Mouse (Mus musculus) CH12.LX (cell line): Measurements from ENCODE around the gene Psmb1. TPM values are rescaled to one million over a fixed set of nuclear protein-coding genes. Genes with fewer than 3 reads are reported as not detected.

Experiments
- DNase-seq: peaks from one replicate; pipeline ENCODE4 v3.0.0-alpha.2; 2013; ENCODE audit errors: extremely low read depth
- H3K27ac ChIP-seq: 2 replicates; pipeline ENCODE4 v1.5.1; 2012; ENCODE audit warnings: low read depth, mild to moderate bottlenecking, control low read depth, moderate library complexity; ENCODE audit not compliant: insufficient read depth
- H3K27me3 ChIP-seq: replicated peaks from 2 replicates; pipeline ENCODE3; 2012; ENCODE audit warnings: inconsistent platforms
- H3K36me3 ChIP-seq, 2 experiments: replicated peaks in 1 of 2; 2 replicates each; pipeline versions ENCODE3 to v1.6.1; 2012; ENCODE audit warnings: inconsistent platforms in 1 of 2, low read length in 1 of 2, mild to moderate bottlenecking in 1 of 2, mixed read lengths in 1 of 2, moderate library complexity in 1 of 2; ENCODE audit not compliant: control insufficient read depth in 1 of 2, insufficient read depth in 1 of 2
- H3K4me1 ChIP-seq, 2 experiments: 2 replicates each; pipeline ENCODE4 v1.6.1; 2012; ENCODE audit warnings: inconsistent platforms in 1 of 2, moderate library complexity in 1 of 2; ENCODE audit not compliant: insufficient read depth in 2 of 2, control insufficient read depth in 1 of 2
- H3K4me2 ChIP-seq: 2 replicates; pipeline ENCODE4 v1.6.1; 2012; ENCODE audit warnings: low read depth, mild to moderate bottlenecking, control low read depth; ENCODE audit not compliant: poor library complexity, insufficient read depth, severe bottlenecking
- H3K4me3 ChIP-seq, 3 experiments: fragments of 150-350 bp in 1 of 3; sonication (generic) in 1 of 3; replicated peaks in 1 of 3; 2 replicates each; pipeline versions ENCODE3 to v1.5.1; 2011 to 2012; ENCODE audit warnings: low read depth in 2 of 3, low read length in 2 of 3, mild to moderate bottlenecking in 2 of 3, moderate library complexity in 2 of 3, control low read depth in 1 of 3, improper control_type of control experiment in 1 of 3, inconsistent platforms in 1 of 3, mixed read lengths in 1 of 3; ENCODE audit not compliant: poor library complexity in 1 of 3
- H3K79me2 ChIP-seq: replicated peaks from 2 replicates; pipeline ENCODE4 v1.6.1; 2012; ENCODE audit warnings: mild to moderate bottlenecking, moderate library complexity; ENCODE audit not compliant: control insufficient read depth, poor library complexity, insufficient read depth, severe bottlenecking; ENCODE audit errors: extremely low read depth
- H3K9ac ChIP-seq: 2 replicates; pipeline ENCODE4 v1.6.1; 2012; ENCODE audit warnings: low read depth, mild to moderate bottlenecking, control low read depth, moderate library complexity; ENCODE audit not compliant: insufficient read depth
- H3K9me3 ChIP-seq: replicated peaks from 2 replicates; pipeline ENCODE3; 2012; ENCODE audit warnings: low read length, inconsistent platforms, mixed read lengths
- BHLHE40 ChIP-seq: IDR thresholded peaks from 2 replicates; pipeline ENCODE4 v1.6.1; 2011; ENCODE audit warnings: mild to moderate bottlenecking, low read depth, low read length, improper control_type of control experiment
- CHD1 ChIP-seq: IDR thresholded peaks from 2 replicates; pipeline ENCODE4 v1.6.1; 2012; ENCODE audit warnings: low read depth, low read length, improper control_type of control experiment, inconsistent platforms
- CHD2 ChIP-seq: IDR thresholded peaks from 2 replicates; pipeline ENCODE4 v1.6.1; 2011; ENCODE audit warnings: low read length, improper control_type of control experiment
- CTCF ChIP-seq, 2 experiments: IDR thresholded peaks in 1 of 2; conservative IDR thresholded peaks in 1 of 2; 2 replicates each; pipeline ENCODE4 v1.5.1; 2011 to 2012; ENCODE audit warnings: low read depth in 2 of 2, low read length in 2 of 2, improper control_type of control experiment in 1 of 2, inconsistent platforms in 1 of 2, mild to moderate bottlenecking in 1 of 2, moderate library complexity in 1 of 2
- E2F4 ChIP-seq: IDR thresholded peaks from 2 replicates; pipeline ENCODE4 v1.6.1; 2011; ENCODE audit warnings: low read depth, low read length, improper control_type of control experiment; ENCODE audit not compliant: insufficient replicate concordance
- EP300 ChIP-seq: IDR thresholded peaks from 2 replicates; pipeline ENCODE4 v1.6.1; 2011; ENCODE audit warnings: low read length, improper control_type of control experiment
- GABPA ChIP-seq: IDR thresholded peaks from 2 replicates; pipeline ENCODE4 v1.6.1; 2012; ENCODE audit warnings: low read depth, low read length, improper control_type of control experiment, inconsistent platforms; ENCODE audit not compliant: insufficient replicate concordance
- HCFC1 ChIP-seq: IDR thresholded peaks from 2 replicates; pipeline ENCODE4 v1.6.1; 2012; ENCODE audit warnings: low read depth, mild to moderate bottlenecking, inconsistent platforms, low read length, improper control_type of control experiment
- MAFK ChIP-seq: IDR thresholded peaks from 2 replicates; pipeline ENCODE4 v1.6.1; 2011; ENCODE audit warnings: low read length, improper control_type of control experiment; ENCODE audit not compliant: insufficient replicate concordance
- MAZ ChIP-seq: IDR thresholded peaks from 2 replicates; pipeline ENCODE4 v1.6.1; 2012; ENCODE audit warnings: low read depth, mild to moderate bottlenecking, inconsistent platforms, low read length, improper control_type of control experiment, moderate library complexity
- MEF2A ChIP-seq: IDR thresholded peaks from 2 replicates; pipeline ENCODE4 v1.6.1; 2014; ENCODE audit warnings: low read depth, mild to moderate bottlenecking, inconsistent platforms, low read length, improper control_type of control experiment, borderline replicate concordance
- MYC ChIP-seq: IDR thresholded peaks from 2 replicates; pipeline ENCODE4 v1.6.1; 2011; ENCODE audit warnings: low read depth, mild to moderate bottlenecking, improper control_type of control experiment, low read length
- NELFE ChIP-seq: IDR thresholded peaks from 2 replicates; pipeline ENCODE4 v1.6.1; 2011; ENCODE audit warnings: low read depth, low read length, improper control_type of control experiment
- NRF1 ChIP-seq: IDR thresholded peaks from 2 replicates; pipeline ENCODE4 v1.6.1; 2014; ENCODE audit warnings: low read depth, mild to moderate bottlenecking, inconsistent platforms, low read length, improper control_type of control experiment, moderate library complexity
- POLR2A ChIP-seq: IDR thresholded peaks from 2 replicates; pipeline ENCODE4 v1.6.1; 2011; ENCODE audit warnings: low read depth, mild to moderate bottlenecking, improper control_type of control experiment, low read length
- POLR2AphosphoS2 ChIP-seq: IDR thresholded peaks from 2 replicates; pipeline ENCODE4 v1.6.1; 2011; ENCODE audit warnings: low read depth, low read length, improper control_type of control experiment
- RAD21 ChIP-seq: IDR thresholded peaks from 2 replicates; pipeline ENCODE4 v1.6.1; 2011; ENCODE audit warnings: low read depth, mild to moderate bottlenecking, low read length, improper control_type of control experiment, moderate library complexity
- SIN3A ChIP-seq: IDR thresholded peaks from 2 replicates; pipeline ENCODE4 v1.6.1; 2012; ENCODE audit warnings: low read length, improper control_type of control experiment, inconsistent platforms
- SMC3 ChIP-seq: IDR thresholded peaks from 2 replicates; pipeline ENCODE4 v1.6.1; 2011; ENCODE audit warnings: low read depth, low read length, improper control_type of control experiment
- TBP ChIP-seq: conservative IDR thresholded peaks from 2 replicates; pipeline ENCODE4 v1.6.1; 2011; ENCODE audit warnings: low read depth, low read length, improper control_type of control experiment
- USF1 ChIP-seq: IDR thresholded peaks from 2 replicates; pipeline ENCODE4 v1.6.1; 2014; ENCODE audit warnings: low read depth, mild to moderate bottlenecking, inconsistent platforms, low read length, improper control_type of control experiment
- USF2 ChIP-seq: conservative IDR thresholded peaks from 2 replicates; pipeline ENCODE4 v1.6.1; 2011; ENCODE audit warnings: low read depth, low read length, improper control_type of control experiment
- ZKSCAN1 ChIP-seq: IDR thresholded peaks from 2 replicates; pipeline ENCODE4 v1.6.1; 2012; ENCODE audit warnings: low read depth, inconsistent platforms, low read length, improper control_type of control experiment, borderline replicate concordance
- ZMIZ1 ChIP-seq: IDR thresholded peaks from 2 replicates; pipeline ENCODE4 v1.6.1; 2012; ENCODE audit warnings: low read depth, mild to moderate bottlenecking, inconsistent platforms, low read length, improper control_type of control experiment
- ZNF384 ChIP-seq: IDR thresholded peaks from 2 replicates; pipeline ENCODE4 v1.6.1; 2012; ENCODE audit warnings: low read depth, low read length, improper control_type of control experiment, inconsistent platforms
- dilution Hi-C: fragments of 300-500 bp; cut with MboI; formaldehyde crosslinking; loops from 2 replicates; pipeline ENCODE4 v1.14.3; 2020; ENCODE audit warnings: low sequenced_read_pairs; ENCODE audit not compliant: extremely low pct_unique_long_range_greater_than_20kb, extremely low pct_ligation_motif_present
- in situ Hi-C: fragments of 300-500 bp; cut with MboI; formaldehyde crosslinking; loops from 3 replicates; pipeline ENCODE4 v1.14.3; 2019; ENCODE audit warnings: low sequenced_read_pairs, low pct_ligation_motif_present, low pct_unique_long_range_greater_than_20kb, mixed read lengths
- polyA plus RNA-seq: library from polyadenylated mRNA; unstranded; fragments of >175 nt; gene quantifications from 2 replicates; pipeline ENCODE4 v1.2.1, GENCODE M21; 2012; ENCODE audit warnings: low read depth; ENCODE audit not compliant: insufficient read length
- total RNA-seq, 2 experiments: library from RNA; depleted of rRNA; stranded (reverse); fragments of 300-350 nt in 1 of 2; fragments of >200 nt in 1 of 2; gene quantifications; 2 replicates each; pipeline ENCODE4 v1.2.3; 2012 to 2014

Psmb1 gene
- total and polyA plus RNA-seq, 3 experiments, result 186 to 416 (median 212) TPM

GRCm38 (mm10) chr17:15461921-15462495 lies 37.5 kb downstream of the Psmb1 start:
- Histone ChIP-seq H3K4me2 (no peak overlapping the region), H3K4me1 (peaks cover 0 to 15% of the 10 kb centered on the region in 2 experiments; a peak in 2 of 4 replicates), H3K4me3 (no peak overlapping the region), H3K27ac (no peak overlapping the region), H3K27me3 (no peaks in the 10 kb centered on the region), H3K79me2 (no peaks in the 10 kb centered on the region), H3K9ac (no peak overlapping the region), H3K36me3 (peaks cover 11 to 53% of the 10 kb centered on the region in 2 experiments), H3K9me3 (no peaks in the 10 kb centered on the region)
- DNase-seq, result peak; percentile 18
- dilution Hi-C loops, result no loop called here
- no peak for TF ChIP-seq SIN3A
- TF ChIP-seq USF2, result no peak
- TF ChIP-seq POLR2AphosphoS2, result no peak
- TF ChIP-seq RAD21, result no peak
- TF ChIP-seq POLR2A, result no peak
- no peak for TF ChIP-seq MEF2A
- TF ChIP-seq USF1, result no peak
- TF ChIP-seq ZKSCAN1, result no peak
- TF ChIP-seq GABPA, result no peak
- TF ChIP-seq NRF1, result no peak
- TF ChIP-seq CTCF (conservative IDR thresholded peaks at IDR 0.05 in 1 of 2, IDR thresholded peaks at IDR 0.05 in 1 of 2; ENCODE audit: low read depth in 2 of 2, low read length in 2 of 2), result no peak
- no peak for TF ChIP-seq ZMIZ1
- in situ Hi-C loops, result no loop called here

GRCm38 (mm10) chr17:15459761-15460160 lies 39.8 kb downstream of the Psmb1 start:
- Histone ChIP-seq H3K9me3 (no peaks in the 10 kb centered on the region), H3K36me3 (peaks cover 7 to 44% of the 10 kb centered on the region in 2 experiments), H3K9ac (no peak overlapping the region), H3K4me2 (no peak overlapping the region), H3K4me1 (peaks cover 0 to 15% of the 10 kb centered on the region in 2 experiments; a peak in 2 of 4 replicates), H3K27ac (no peak overlapping the region), H3K79me2 (no peaks in the 10 kb centered on the region), H3K4me3 (no peak overlapping the region), H3K27me3 (no peaks in the 10 kb centered on the region)
- dilution Hi-C loops, result no loop called here
- in situ Hi-C loops, result no loop called here
- no peak for TF ChIP-seq CHD1
- no peak for TF ChIP-seq BHLHE40
- TF ChIP-seq NELFE, result no peak
- no peak for TF ChIP-seq USF1
- TF ChIP-seq POLR2A, result no peak
- no peak for TF ChIP-seq MAZ
- no peak for TF ChIP-seq ZMIZ1
- no peak for TF ChIP-seq ZNF384
- TF ChIP-seq EP300, result no peak
- TF ChIP-seq E2F4, result no peak
- no peak for TF ChIP-seq MYC
- no peak for TF ChIP-seq GABPA
- TF ChIP-seq CHD2, result no peak
- TF ChIP-seq ZKSCAN1, result no peak
- TF ChIP-seq MEF2A, result no peak
- no peak for TF ChIP-seq MAFK
- TF ChIP-seq SMC3, result no peak
- no peak for TF ChIP-seq HCFC1
- TF ChIP-seq TBP, result no peak
- no peak for TF ChIP-seq SIN3A
- DNase-seq, result no peak
